Mouse (Mus musculus) liver, embryonic 13.5 days (tissue): ENCODE data around the gene Snx11. TPM values are rescaled to one million over a fixed set of nuclear protein-coding genes. Genes with fewer than 3 reads are reported as not detected.
"Not testable (repeated sequence)": the region's sequence is repeated elsewhere in the genome, so short reads cannot be mapped to it uniquely, and the experiment has no call there.

Experiments
- ATAC-seq: fragments of 200-750 bp; cut with Nextera tagmentation; 2 replicates; pipeline ENCODE4 v1.8.0; 2017; ENCODE audit warnings: low read depth, mild to moderate bottlenecking, moderate number of reproducible peaks, moderate library complexity
- DNase-seq: peaks from one replicate; pipeline ENCODE4 v3.0.0; 2022
- H3K27ac ChIP-seq: fragments of 300-500 bp; sonication (generic); 2 replicates; pipeline ENCODE4 v1.5.1; 2015; ENCODE audit warnings: moderate library complexity, mild to moderate bottlenecking, inconsistent platforms
- H3K27me3 ChIP-seq: fragments of 300-500 bp; sonication (generic); 2 replicates; pipeline ENCODE4 v1.6.1; 2015; ENCODE audit warnings: mild to moderate bottlenecking, inconsistent platforms
- H3K36me3 ChIP-seq: fragments of 300-500 bp; sonication (generic); 2 replicates; pipeline ENCODE4 v1.6.1; 2015; ENCODE audit warnings: mild to moderate bottlenecking, inconsistent platforms
- H3K4me1 ChIP-seq: fragments of 300-500 bp; sonication (generic); replicated peaks from 2 replicates; pipeline ENCODE4 v1.6.1; 2015; ENCODE audit warnings: inconsistent platforms
- H3K4me2 ChIP-seq: fragments of 300-500 bp; sonication (generic); 2 replicates; pipeline ENCODE4 v1.6.1; 2015; ENCODE audit warnings: inconsistent platforms, mild to moderate bottlenecking, moderate library complexity
- H3K4me3 ChIP-seq: fragments of 300-500 bp; sonication (generic); replicated peaks from 2 replicates; pipeline ENCODE4 v1.5.1; 2015; ENCODE audit warnings: mild to moderate bottlenecking, inconsistent platforms
- H3K9ac ChIP-seq: fragments of 300-500 bp; sonication (generic); 2 replicates; pipeline ENCODE4 v1.6.1; 2015; ENCODE audit warnings: mild to moderate bottlenecking, inconsistent platforms
- H3K9me3 ChIP-seq: fragments of 300-500 bp; sonication (generic); replicated peaks from 2 replicates; pipeline ENCODE4 v1.6.1; 2016; ENCODE audit warnings: inconsistent platforms
- WGBS: fragments of 180-500 bp; shearing (Covaris S2); methylation state at CpG from one replicate; pipeline ENCODE4 v1.1.7; 2015; ENCODE audit not compliant: insufficient replicate concordance; 5-methylcytosine and 5-hydroxymethylcytosine counted together
- polyA plus RNA-seq: library from polyadenylated mRNA; unstranded; fragments of >200 nt; fragmentation: Nextera tagmentation; extraction: Ambion mirVana; gene quantifications from 2 replicates; pipeline ENCODE4 v1.2.1, GENCODE M21; 2015

The Snx11 gene
- polyA plus RNA-seq, 1 experiment from 2014 or later = 9.7 TPM

DNA sequence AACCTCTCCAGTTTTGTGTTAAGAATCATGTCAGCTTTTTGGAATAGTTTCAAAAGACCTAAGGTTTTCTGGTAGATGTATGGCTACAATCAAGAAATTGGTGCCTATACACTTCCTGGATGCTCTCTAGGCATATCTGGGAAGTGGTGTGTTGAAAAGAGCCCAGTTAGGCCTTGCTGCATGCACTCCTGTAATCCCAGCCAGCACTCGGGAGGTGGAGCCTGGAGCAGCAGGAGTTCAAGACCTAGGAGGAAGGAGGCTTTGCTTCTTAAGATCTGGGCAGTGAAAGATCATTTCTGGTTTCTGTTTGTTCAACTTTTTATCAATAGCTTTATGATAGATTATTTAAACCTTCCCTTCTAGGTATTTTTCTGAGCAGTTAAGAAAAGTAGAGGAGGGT is 13.3 kb upstream of the Snx11 start:
- H3K9me3 ChIP-seq = no peaks in the 10 kb centered on the region
- H3K9ac ChIP-seq = peak overlapping the region; percentile 93
- DNase-seq (no peak), ATAC-seq (no peak)
- H3K4me2 ChIP-seq = peak overlapping the region; percentile 88
- peaks cover 57% of the 10 kb centered on the region for H3K4me1 ChIP-seq
- H3K36me3 ChIP-seq = peaks cover 19% of the 10 kb centered on the region
- WGBS = 25% methylated on average over 1 of the region's 1 CpGs
- no peak overlapping the region for H3K27ac ChIP-seq
- no peaks in the 10 kb centered on the region for H3K27me3 ChIP-seq
- peak overlapping the region; percentile 93 for H3K4me3 ChIP-seq

DNA sequence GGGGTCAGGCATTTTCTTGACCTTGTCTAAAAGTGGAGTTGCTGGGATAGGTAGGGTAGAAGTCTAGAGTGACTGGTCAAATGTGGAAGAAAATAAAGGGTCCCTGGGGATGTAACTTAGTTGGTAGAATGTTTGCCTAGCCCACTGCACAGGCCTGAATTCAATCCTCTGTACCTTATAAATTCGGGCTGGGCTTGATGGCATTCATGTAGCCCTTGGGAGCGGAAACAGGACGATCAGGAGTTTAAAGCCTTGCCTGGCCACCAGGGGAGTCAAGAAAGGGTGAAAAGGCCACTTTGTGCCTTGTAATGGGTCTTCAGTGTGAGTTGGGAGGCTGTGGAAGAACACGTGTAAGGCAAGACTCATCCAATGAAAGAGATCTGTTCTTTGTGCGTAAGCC is 12.6 kb upstream of the Snx11 start:
- 11% methylated on average over 5 of the region's 5 CpGs for WGBS

DNA sequence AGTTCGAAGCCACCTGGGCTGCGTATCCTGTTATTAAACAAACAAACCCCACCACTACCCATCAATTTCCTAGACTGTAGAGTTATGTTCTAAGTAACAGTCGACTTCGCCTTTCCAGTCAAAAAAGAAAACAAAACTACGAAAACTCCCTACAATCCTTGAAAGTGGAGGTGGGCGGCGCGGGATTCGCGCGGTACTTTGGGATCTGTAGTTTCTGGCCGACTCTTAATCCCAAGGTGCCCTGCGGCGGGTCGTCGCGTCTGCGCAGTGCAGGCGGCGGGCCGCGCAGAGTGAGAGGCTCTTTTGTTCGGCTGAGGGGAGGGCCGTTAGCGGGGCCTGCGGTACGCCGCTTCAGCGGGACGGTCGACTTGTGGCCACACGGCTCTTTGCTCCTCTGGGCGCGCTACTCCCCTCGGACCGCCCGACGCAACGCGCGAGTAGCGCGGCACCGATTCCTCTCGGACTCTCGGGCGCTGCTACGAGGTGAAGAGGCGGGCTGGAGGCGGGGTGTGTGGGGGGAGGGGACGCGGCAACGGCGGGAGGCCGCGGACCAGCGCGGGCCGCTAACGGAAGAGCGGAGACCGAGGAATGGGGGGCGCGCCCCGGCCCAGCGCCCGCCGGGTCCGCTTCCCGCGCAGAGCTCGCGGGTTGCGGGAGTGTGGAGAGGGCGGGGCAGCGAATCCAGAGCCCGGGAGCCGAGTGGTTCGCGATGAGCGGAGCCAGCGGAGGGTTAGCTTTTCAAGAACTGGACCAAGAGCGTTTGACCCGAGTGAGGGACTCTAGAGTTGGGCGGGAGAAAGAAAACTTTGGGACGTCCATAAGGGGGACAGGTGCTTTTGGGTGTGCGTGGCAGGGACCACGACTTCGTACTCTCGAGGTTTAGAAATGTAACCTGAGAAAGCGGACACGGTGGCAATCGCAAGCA is 11.8 kb upstream of the Snx11 start, which contains the start of gene Cbx1:
Gene Cbx1 (plus strand): TSS at position 257 of the 925 bp plus-strand sequence.
- H3K4me1 ChIP-seq = peaks cover 45% of the 10 kb centered on the region
- DNase-seq (peak; percentile 85), ATAC-seq (peak; percentile 97)
- H3K9ac ChIP-seq = peak within 1 kb of the TSS; percentile 93
- H3K4me3 ChIP-seq = peak within 1 kb of the TSS; percentile 93
- H3K27ac ChIP-seq = peak within 1 kb of the TSS; percentile 93
- H3K27me3 ChIP-seq = no peaks in the 10 kb centered on the region
- WGBS = under 1% methylated on average over 92 of the region's 93 CpGs
- H3K9me3 ChIP-seq = no peaks in the 10 kb centered on the region
- peaks cover 14% of the 10 kb centered on the region for H3K36me3 ChIP-seq
- H3K4me2 ChIP-seq = peak within 1 kb of the TSS; percentile 88

More for the DNA sequence above, 12.6 kb upstream of the Snx11 start:
- no peaks in the 10 kb centered on the region for H3K9me3 ChIP-seq
- no peak for ATAC-seq
- DNase-seq = peak; percentile 7
- H3K27ac ChIP-seq = peak overlapping the region; percentile 93
- peak overlapping the region; percentile 93 for H3K9ac ChIP-seq
- peaks cover 51% of the 10 kb centered on the region for H3K4me1 ChIP-seq
- peak overlapping the region; percentile 88 for H3K4me2 ChIP-seq
- peaks cover 14% of the 10 kb centered on the region for H3K36me3 ChIP-seq
- H3K27me3 ChIP-seq = no peaks in the 10 kb centered on the region
- H3K4me3 ChIP-seq = peak overlapping the region; percentile 93

DNA sequence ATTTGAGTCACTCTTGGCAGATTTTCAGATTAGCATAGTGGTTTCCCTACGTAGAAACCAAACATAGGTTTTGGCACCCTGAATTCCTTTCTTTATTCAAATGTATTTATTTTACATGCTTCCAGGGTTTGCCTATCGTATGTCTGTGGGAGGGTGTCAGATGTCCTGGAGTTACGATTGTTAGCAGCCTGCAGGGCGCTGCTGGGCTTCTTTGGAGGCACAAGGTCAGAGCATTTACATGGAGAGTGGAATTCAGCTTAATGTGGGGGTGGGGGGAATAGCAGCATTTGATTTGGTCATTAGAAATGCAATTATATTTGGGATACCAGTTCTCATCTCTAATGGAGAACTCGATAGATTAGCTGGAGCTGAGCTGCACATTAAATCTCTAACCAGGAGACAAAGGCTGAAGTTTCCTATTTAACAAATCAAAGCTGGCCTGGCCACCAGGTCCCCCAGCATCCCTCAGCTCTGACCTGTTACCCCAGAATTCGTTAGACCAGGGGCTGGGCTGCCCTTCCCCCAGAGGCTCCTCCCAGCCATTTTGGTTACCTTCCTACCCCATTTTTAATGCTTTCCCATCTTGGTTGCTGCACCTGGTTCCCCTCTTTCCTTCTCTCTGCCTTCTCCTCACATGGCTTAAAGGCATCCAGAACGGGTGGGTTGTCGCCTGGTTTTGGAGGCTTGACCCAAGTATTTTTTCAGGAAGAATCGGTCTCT is 9.5 kb upstream of the Snx11 start:
- no peak overlapping the region for H3K27ac ChIP-seq
- H3K36me3 ChIP-seq = peaks cover 5% of the 10 kb centered on the region
- H3K9ac ChIP-seq = no peak overlapping the region
- H3K27me3 ChIP-seq = no peaks in the 10 kb centered on the region
- peaks cover 26% of the 10 kb centered on the region for H3K4me1 ChIP-seq
- no peak overlapping the region for H3K4me2 ChIP-seq
- DNase-seq = no peak
- no peak overlapping the region for H3K4me3 ChIP-seq
- no peak for ATAC-seq
- no peaks in the 10 kb centered on the region for H3K9me3 ChIP-seq
- WGBS = 60% methylated on average over 9 of the region's 9 CpGs

DNA sequence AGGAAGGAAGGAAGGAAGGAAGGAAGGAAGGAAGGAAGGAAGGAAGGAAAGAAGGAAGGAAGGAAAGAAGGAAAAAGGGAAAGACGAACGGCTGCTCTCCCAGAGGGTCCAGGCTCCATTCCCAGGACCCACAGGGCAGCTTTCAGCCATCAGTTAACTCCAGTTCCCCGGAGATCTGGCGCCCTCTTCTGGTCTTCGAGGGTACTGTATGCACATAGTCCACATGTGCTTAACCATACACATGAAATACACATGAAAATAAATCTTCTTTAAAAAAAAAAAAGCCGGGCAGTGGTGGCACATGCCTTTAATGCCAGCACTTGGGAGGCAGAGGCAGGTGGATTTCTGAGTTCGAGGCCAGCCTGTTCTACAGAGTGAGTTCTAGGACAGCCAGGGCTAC is 7.5 kb upstream of the Snx11 start:
- H3K4me3 ChIP-seq, H3K27ac ChIP-seq, H3K9me3 ChIP-seq, H3K36me3 ChIP-seq, ATAC-seq, H3K4me1 ChIP-seq, H3K4me2 ChIP-seq, H3K9ac ChIP-seq, H3K27me3 ChIP-seq: not testable (repeated sequence)
- WGBS = 15% methylated on average over 7 of the region's 7 CpGs
- peak; percentile 69 for DNase-seq

DNA sequence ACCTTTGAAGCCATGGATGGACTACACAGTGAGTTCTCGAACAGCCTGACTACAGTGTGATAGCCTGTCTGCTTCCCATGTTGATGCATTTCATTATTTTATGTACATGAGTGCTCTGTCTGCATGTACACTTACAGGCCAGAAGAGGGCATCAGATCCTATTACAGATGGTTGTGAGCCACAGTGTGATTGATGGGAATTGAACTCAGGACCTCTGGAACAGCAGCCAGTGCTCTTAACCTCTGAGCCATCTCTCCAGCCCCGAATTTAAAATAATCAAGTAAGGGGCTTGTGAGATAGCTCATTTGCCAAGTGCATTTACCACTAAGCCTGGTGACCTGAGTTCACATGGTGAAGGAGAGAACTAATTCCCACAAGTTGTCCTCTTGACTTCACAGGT is 4.1 kb upstream of the Snx11 start:
- Histone ChIP-seq H3K4me1 (peaks cover 15% of the 10 kb centered on the region), H3K4me2 (no peak overlapping the region), H3K27me3 (no peaks in the 10 kb centered on the region), H3K27ac (no peak overlapping the region), H3K4me3 (no peak overlapping the region), H3K9ac (no peak overlapping the region), H3K9me3 (no peaks in the 10 kb centered on the region), H3K36me3 (no peaks in the 10 kb centered on the region)
- ATAC-seq (no peak), DNase-seq (no peak)
- WGBS = 48% methylated on average over 2 of the region's 2 CpGs

DNA sequence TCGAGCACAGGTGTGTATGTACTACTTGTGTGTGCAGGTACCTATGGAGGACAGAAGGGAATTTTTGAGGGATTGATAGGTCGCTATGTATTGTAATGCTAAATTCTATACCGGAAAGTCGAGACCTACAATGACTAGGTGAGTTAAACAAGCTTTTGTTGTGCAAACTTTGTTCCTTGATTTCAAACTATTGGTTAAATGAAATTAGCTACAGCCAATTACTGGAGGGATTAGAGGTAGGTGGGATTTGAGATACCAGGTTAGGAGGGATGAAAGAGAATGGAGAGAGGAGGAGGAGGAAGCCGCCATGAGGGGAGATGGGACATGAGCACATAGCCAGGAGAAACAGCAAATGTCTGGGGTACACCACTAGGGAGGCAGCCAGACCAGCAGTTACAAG is 2.9 kb upstream of the Snx11 start:
- ATAC-seq = no peak
- H3K4me1 ChIP-seq = peaks cover 27% of the 10 kb centered on the region
- H3K4me3 ChIP-seq = no peak overlapping the region
- no peak overlapping the region for H3K27ac ChIP-seq
- no peaks in the 10 kb centered on the region for H3K36me3 ChIP-seq
- no peaks in the 10 kb centered on the region for H3K9me3 ChIP-seq
- 76% methylated on average over 5 of the region's 5 CpGs for WGBS
- no peak overlapping the region for H3K9ac ChIP-seq
- no peaks in the 10 kb centered on the region for H3K27me3 ChIP-seq
- H3K4me2 ChIP-seq = no peak overlapping the region
- DNase-seq = no peak

DNA sequence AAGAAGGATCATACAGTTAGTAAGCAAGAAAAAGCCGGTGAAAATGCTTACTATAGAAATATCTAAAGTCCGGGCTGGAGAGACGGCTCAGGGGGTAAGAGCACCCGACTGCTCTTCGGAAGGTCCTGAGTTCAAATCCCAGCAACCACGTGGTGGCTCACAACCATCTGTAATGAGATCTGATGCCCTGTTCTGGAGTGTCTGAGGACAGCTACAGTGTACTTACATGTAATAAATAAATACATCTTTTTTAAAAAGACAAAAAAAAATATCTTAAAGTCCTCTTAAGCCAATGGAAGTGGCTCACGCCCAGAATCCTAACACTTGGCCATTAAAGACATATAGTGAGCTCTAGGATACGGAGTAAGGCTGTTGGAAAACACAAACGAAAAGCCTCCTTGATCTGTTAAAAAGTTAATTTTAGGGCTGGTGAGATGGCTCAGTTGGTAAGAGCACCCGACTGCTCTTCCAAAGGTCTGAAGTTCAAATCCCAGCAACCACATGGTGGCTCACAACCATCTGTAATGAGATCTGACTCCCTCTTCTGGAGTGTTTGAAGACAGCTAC is 785 bp upstream of the Snx11 start:
- H3K4me1 ChIP-seq = peaks cover 31% of the 10 kb centered on the region
- peak overlapping the region; percentile 86 for H3K9ac ChIP-seq
- H3K27ac ChIP-seq = peak overlapping the region; percentile 84
- ATAC-seq, H3K27me3 ChIP-seq, H3K9me3 ChIP-seq, H3K36me3 ChIP-seq, DNase-seq: not testable (repeated sequence)
- peak overlapping the region; percentile 89 for H3K4me2 ChIP-seq
- H3K4me3 ChIP-seq = peak overlapping the region; percentile 83
- WGBS = 58% methylated on average over 10 of the region's 10 CpGs

DNA sequence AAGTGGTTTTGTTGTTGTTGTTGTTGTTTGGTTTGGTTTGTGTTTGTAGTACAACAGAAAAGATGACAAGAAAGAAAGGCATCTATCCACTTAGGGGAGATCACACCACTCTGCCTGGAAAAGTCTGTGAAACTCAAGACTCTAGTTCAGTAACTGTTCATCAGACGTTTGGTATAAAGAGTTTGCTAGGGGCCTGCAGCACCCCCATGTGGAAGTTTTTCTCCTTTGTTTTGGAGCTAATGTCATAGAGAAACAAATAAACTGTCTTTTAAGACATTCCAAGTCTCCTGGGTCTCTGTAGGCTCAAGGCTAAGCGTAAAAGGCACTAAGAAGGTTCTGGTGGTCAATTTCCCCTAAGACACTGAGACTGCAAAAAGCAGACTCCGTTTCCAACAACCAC is 1.3 kb downstream of the Snx11 start:
- Histone ChIP-seq H3K36me3 (peaks cover 30% of the 10 kb centered on the region), H3K4me2 (peak overlapping the region; percentile 89), H3K9ac (peak overlapping the region; percentile 86; the same call in 1 of the 2 replicates), H3K4me1 (peaks cover 31% of the 10 kb centered on the region), H3K9me3 (no peaks in the 10 kb centered on the region), H3K27me3 (no peaks in the 10 kb centered on the region), H3K4me3 (peak overlapping the region; percentile 83), H3K27ac (no peak overlapping the region)
- ATAC-seq (no peak), DNase-seq (no peak)
- 48% methylated on average over 3 of the region's 3 CpGs for WGBS

DNA sequence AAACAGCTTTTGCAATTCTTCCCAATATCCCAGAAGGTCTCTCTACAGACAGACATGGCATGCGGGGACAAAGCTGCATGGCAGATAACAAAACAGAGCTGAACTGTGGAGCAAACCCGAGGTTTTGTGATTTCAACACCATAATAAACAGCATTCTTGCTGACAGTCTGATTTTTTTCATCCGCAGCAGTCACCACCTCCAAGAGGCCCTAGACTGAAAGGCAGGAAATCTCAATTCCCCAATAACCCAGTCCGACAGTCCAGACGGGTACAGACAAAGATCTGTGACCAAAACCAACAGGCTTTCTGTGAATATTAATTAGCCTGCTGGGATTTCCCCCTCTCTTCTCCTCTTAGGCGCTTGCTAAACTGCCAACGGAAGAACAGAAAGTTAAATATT is 1.7 kb downstream of the Snx11 start:
- Histone ChIP-seq H3K4me3 (0 out of 2 replicates have a peak overlapping the region, but pooled peaks have one; percentile 83), H3K9me3 (no peaks in the 10 kb centered on the region), H3K4me2 (0 out of 2 replicates have a peak overlapping the region, but pooled peaks have one; percentile 89), H3K36me3 (peaks cover 34% of the 10 kb centered on the region), H3K9ac (no peak overlapping the region), H3K27me3 (no peaks in the 10 kb centered on the region), H3K4me1 (peaks cover 31% of the 10 kb centered on the region), H3K27ac (no peak overlapping the region)
- 72% methylated on average over 7 of the region's 7 CpGs for WGBS
- ATAC-seq (no peak), DNase-seq (no peak)

DNA sequence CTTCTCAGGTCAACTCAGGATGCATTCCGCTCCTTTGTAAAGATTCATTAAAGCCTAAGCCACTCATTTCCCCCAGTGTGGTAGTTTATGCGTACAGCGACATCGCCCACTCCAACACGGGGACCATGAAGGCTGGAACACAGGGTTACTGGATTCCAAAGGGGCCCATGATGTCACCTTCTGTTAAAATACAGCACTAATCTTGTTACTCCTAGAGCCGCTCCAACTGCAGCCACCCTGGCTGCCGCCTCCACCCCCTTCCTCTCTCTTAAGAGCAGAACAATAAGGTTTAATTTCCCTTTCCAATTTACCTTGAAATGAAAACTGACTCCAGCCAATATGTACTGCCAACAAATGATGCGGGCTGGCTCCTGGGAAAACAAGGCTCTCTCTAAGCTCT is 2.3 kb downstream of the Snx11 start:
- H3K4me3 ChIP-seq = no peak overlapping the region
- H3K27ac ChIP-seq = no peak overlapping the region
- DNase-seq (no peak), ATAC-seq (no peak)
- H3K27me3 ChIP-seq = no peaks in the 10 kb centered on the region
- H3K9ac ChIP-seq = no peak overlapping the region
- H3K4me1 ChIP-seq = peaks cover 31% of the 10 kb centered on the region
- H3K9me3 ChIP-seq = no peaks in the 10 kb centered on the region
- peaks cover 40% of the 10 kb centered on the region for H3K36me3 ChIP-seq
- WGBS = 79% methylated on average over 8 of the region's 8 CpGs
- H3K4me2 ChIP-seq = no peak overlapping the region
